ENCODE assay signal across 9 mouse cellular contexts in the genomic region with DNA sequence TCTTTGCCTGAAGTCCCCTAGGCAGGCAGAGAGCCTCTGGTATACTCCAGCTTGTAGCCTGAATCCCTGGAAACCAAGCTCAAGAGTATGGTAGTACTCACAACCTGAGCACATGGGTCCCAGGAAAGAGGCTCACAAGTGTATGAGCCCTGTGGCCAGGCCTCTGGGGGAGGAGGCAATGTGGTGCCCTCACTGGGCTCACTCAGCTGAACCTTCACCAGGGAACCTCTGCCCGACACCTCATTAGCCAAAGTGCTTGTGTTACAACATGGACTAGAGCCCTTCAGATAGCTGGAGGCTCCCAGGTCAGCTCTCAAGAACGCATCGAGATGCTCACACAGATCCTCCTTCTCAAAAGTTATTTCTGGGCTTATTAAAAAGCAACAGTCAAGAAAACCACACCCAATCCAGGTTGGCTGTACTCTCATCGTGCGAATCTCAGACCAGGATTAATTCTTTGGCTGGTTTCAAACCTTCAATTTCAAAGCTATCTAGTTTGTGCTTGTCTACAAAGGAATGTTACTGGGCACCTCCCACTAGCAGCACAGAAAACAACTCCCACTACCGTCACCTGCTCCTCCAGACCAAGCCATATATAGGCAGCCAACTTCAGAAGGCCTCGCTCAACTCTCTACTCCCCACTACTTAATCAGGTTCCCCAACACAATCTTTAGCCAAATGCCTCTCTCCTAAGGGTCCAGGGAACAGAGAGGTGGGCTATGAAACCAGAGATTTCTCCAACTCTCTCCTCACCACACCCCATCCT. TPM values are rescaled to one million over a fixed set of nuclear protein-coding genes. Genes with fewer than 3 reads are reported as not detected.
DNase-seq lines count a peak whose midpoint lies in the region; ATAC-seq lines count a peak whose summit lies in the region.
"Had no signal": no experiment of that assay in that cellular context is flagged by ENCODE, and none has a peak within 500 bp of the region (broad histone marks: within the 10 kb centered on the region; RNA-seq: fewer than 3 reads in every experiment).

No protein-coding gene starts in this region.

- DNase-seq in heart, postnatal 4 days, result no peak
- no peak for DNase-seq in ES-E14 (ENCODE audit: low read depth, low spot score)
- no peak for DNase-seq in limb, embryonic 10.5 days (ENCODE audit: low spot score)
- DNase-seq in gastrocnemius, postnatal 36 days, result no peak

- peaks cover 99% of the 10 kb centered on the region for H3K4me1 ChIP-seq in heart, embryonic 13.5 days
- peaks cover 29 to 52% of the 10 kb centered on the region in 2 experiments for H3K4me1 ChIP-seq in ES-E14 (ENCODE audit: control insufficient read depth in 2 of 2, insufficient read depth in 2 of 2, low read length in 2 of 2, poor library complexity in 1 of 2)
- peaks cover 76% of the 10 kb centered on the region for H3K4me1 ChIP-seq in embryonic facial prominence, embryonic 15.5 days
- peaks cover 69% of the 10 kb centered on the region for H3K4me1 ChIP-seq in limb, embryonic 10.5 days
- peaks cover 8% of the 10 kb centered on the region; the same call in 1 of the 2 replicates for H3K4me1 ChIP-seq in midbrain, embryonic 15.5 days
- no peaks in the 10 kb centered on the region for H3K4me1 ChIP-seq in midbrain, embryonic 16.5 days (ENCODE audit: control insufficient read depth, insufficient read depth, low read length)

- 0 out of 2 replicates have a peak, but pooled peaks have one; percentile 31 for ATAC-seq in heart, embryonic 13.5 days (ENCODE audit: extremely low read depth, insufficient number of reproducible peaks, low FRiP score, low TSS enrichment)
- ATAC-seq in embryonic facial prominence, embryonic 15.5 days (ENCODE audit: insufficient number of reproducible peaks, low FRiP score, low TSS enrichment, low read depth), result no peak
- no peak for ATAC-seq in midbrain, embryonic 15.5 days (replicated peaks)
- ATAC-seq in midbrain, embryonic 16.5 days, result no peak

- H3K27ac ChIP-seq in heart, embryonic 13.5 days (replicated peaks), result peak overlapping the region; percentile 99
- H3K27ac ChIP-seq in ES-E14 (ENCODE audit: insufficient read depth, low read depth, low read length, poor library complexity, severe bottlenecking), result peak overlapping the region; percentile 67
- peak overlapping the region; percentile 79 for H3K27ac ChIP-seq in embryonic facial prominence, embryonic 15.5 days (replicated peaks)
- H3K27ac ChIP-seq in limb, embryonic 10.5 days, result 0 out of 2 replicates have a peak overlapping the region, but pooled peaks have one; percentile 44
- no peak overlapping the region for H3K27ac ChIP-seq in midbrain, embryonic 15.5 days
- H3K27ac ChIP-seq in midbrain, embryonic 16.5 days (ENCODE audit: low read length), result no peak overlapping the region
- H3K27ac ChIP-seq: liver, embryonic 14.5 days had no signal

- peak overlapping the region; percentile 74 for H3K9ac ChIP-seq in heart, embryonic 13.5 days
- H3K9ac ChIP-seq in ES-E14 (ENCODE audit: insufficient read depth, low read depth, low read length, poor library complexity, severe bottlenecking), result no peak overlapping the region
- H3K9ac ChIP-seq in embryonic facial prominence, embryonic 15.5 days, result no peak overlapping the region
- no peak overlapping the region for H3K9ac ChIP-seq in midbrain, embryonic 15.5 days
- no peak overlapping the region for H3K9ac ChIP-seq in midbrain, embryonic 16.5 days (ENCODE audit: low read depth, low read length)
- H3K9ac ChIP-seq: liver, embryonic 14.5 days had no signal

- no peak overlapping the region for H3K4me3 ChIP-seq in heart, embryonic 13.5 days
- no peak overlapping the region for H3K4me3 ChIP-seq in ES-E14 (ENCODE audit: insufficient read depth in 1 of 2, low read depth in 1 of 2, low read length in 2 of 2, poor library complexity in 1 of 2, severe bottlenecking in 1 of 2)
- H3K4me3 ChIP-seq in embryonic facial prominence, embryonic 15.5 days (replicated peaks), result no peak overlapping the region
- no peak overlapping the region for H3K4me3 ChIP-seq in limb, embryonic 10.5 days
- no peak overlapping the region for H3K4me3 ChIP-seq in midbrain, embryonic 15.5 days
- no peak overlapping the region for H3K4me3 ChIP-seq in midbrain, embryonic 16.5 days (ENCODE audit: low read depth, low read length)

- H3K9me3 ChIP-seq in heart, embryonic 13.5 days, result no peaks in the 10 kb centered on the region
- no peaks in the 10 kb centered on the region for H3K9me3 ChIP-seq in ES-E14 (ENCODE audit: control insufficient read depth, insufficient read depth, low read depth, low read length)
- no peaks in the 10 kb centered on the region for H3K9me3 ChIP-seq in embryonic facial prominence, embryonic 15.5 days (replicated peaks)
- H3K9me3 ChIP-seq in limb, embryonic 10.5 days (replicated peaks), result no peaks in the 10 kb centered on the region
- H3K9me3 ChIP-seq in midbrain, embryonic 15.5 days, result no peaks in the 10 kb centered on the region
- no peaks in the 10 kb centered on the region for H3K9me3 ChIP-seq in midbrain, embryonic 16.5 days (replicated peaks; ENCODE audit: control insufficient read depth, low read length, poor library complexity, severe bottlenecking)

- WGBS in heart, embryonic 13.5 days, result 44% methylated on average over 7 of the region's 7 CpGs
- WGBS in embryonic facial prominence, embryonic 15.5 days, result 61% methylated on average over 7 of the region's 7 CpGs
- WGBS in limb, embryonic 10.5 days, result 78% methylated on average over 7 of the region's 7 CpGs
- WGBS in midbrain, embryonic 15.5 days, result 94% methylated on average over 7 of the region's 7 CpGs
- 91% methylated on average over 7 of the region's 7 CpGs for WGBS in midbrain, embryonic 16.5 days

- peak overlapping the region; percentile 9; the same call in 1 of the 2 replicates for H3K4me2 ChIP-seq in heart, embryonic 13.5 days
- no peak overlapping the region for H3K4me2 ChIP-seq in embryonic facial prominence, embryonic 15.5 days (replicated peaks)
- H3K4me2 ChIP-seq in midbrain, embryonic 15.5 days, result no peak overlapping the region
- no peak overlapping the region for H3K4me2 ChIP-seq in midbrain, embryonic 16.5 days (ENCODE audit: low read length)

- H3K27me3 ChIP-seq in heart, embryonic 13.5 days (replicated peaks), result no peaks in the 10 kb centered on the region
- no peaks in the 10 kb centered on the region for H3K27me3 ChIP-seq in embryonic facial prominence, embryonic 15.5 days
- H3K27me3 ChIP-seq in limb, embryonic 10.5 days (ENCODE audit: low read depth, poor library complexity, severe bottlenecking), result no peaks in the 10 kb centered on the region
- no peaks in the 10 kb centered on the region for H3K27me3 ChIP-seq in midbrain, embryonic 15.5 days (replicated peaks)
- no peaks in the 10 kb centered on the region for H3K27me3 ChIP-seq in midbrain, embryonic 16.5 days (ENCODE audit: control insufficient read depth, insufficient read depth, low read depth, low read length)

- in situ Hi-C loops in ES-E14 (cut with MboI; ENCODE audit: low sequenced_read_pairs in 2 of 2, unreplicated experiment in 2 of 2), result no loop called here

- intact Hi-C loops in gastrocnemius, postnatal 36 days (cut with DNase I), result no loop called here

- H3K36me3 ChIP-seq in heart, embryonic 13.5 days, result peaks cover 48% of the 10 kb centered on the region
- peaks cover 22% of the 10 kb centered on the region for H3K36me3 ChIP-seq in ES-E14 (ENCODE audit: control insufficient read depth, insufficient read depth, low read length, poor library complexity, severe bottlenecking)
- peaks cover 5% of the 10 kb centered on the region; the same call in 1 of the 2 replicates for H3K36me3 ChIP-seq in embryonic facial prominence, embryonic 15.5 days
- peaks cover 75% of the 10 kb centered on the region for H3K36me3 ChIP-seq in limb, embryonic 10.5 days
- H3K36me3 ChIP-seq in midbrain, embryonic 15.5 days (replicated peaks), result no peaks in the 10 kb centered on the region
- H3K36me3 ChIP-seq in midbrain, embryonic 16.5 days (ENCODE audit: control insufficient read depth, insufficient read depth, low read length), result 0 out of 2 replicates have a peak, but pooled peaks cover 4% of the 10 kb centered on the region

RNA-seq across cellular contexts. Expression of gene Actn4, which starts 22.5 kb away (rescaled TPM):
- 259 and 266 TPM in 2 replicates for polyA plus RNA-seq in heart, embryonic 13.5 days (2015; fragmentation: Nextera tagmentation; extraction: Ambion mirVana)
- total RNA-seq in heart, postnatal 4 days (2021), result 100 to 1,000 TPM; 224 to 231 TPM
- 566 and 627 TPM in 2 replicates for total RNA-seq in ES-E14 (2012; rRNA removed)
- 321 and 328 TPM in 2 replicates for polyA plus RNA-seq in embryonic facial prominence, embryonic 15.5 days (2015; fragmentation: Nextera tagmentation; extraction: Ambion mirVana)
- polyA plus RNA-seq in limb, embryonic 10.5 days (2016; fragmentation: Nextera tagmentation; extraction: Ambion mirVana), result 253 and 285 TPM in 2 replicates
- 140 and 143 TPM in 2 replicates for polyA plus RNA-seq in midbrain, embryonic 15.5 days (2015; fragmentation: Nextera tagmentation; extraction: Ambion mirVana)
- total RNA-seq in gastrocnemius, postnatal 36 days (2021), result 10 to 100 TPM; 31.6 to 35.1 TPM
- 132 and 133 TPM in 2 replicates for polyA plus RNA-seq in midbrain, embryonic 16.5 days (2015; fragmentation: Nextera tagmentation; extraction: Ambion mirVana)

RNA-seq across cellular contexts. Expression of gene Eif3k, which starts 42.1 kb away (rescaled TPM):
- 257 and 300 TPM in 2 replicates for polyA plus RNA-seq in heart, embryonic 13.5 days (2015; fragmentation: Nextera tagmentation; extraction: Ambion mirVana)
- 100 to 1,000 TPM; 205 to 208 TPM for total RNA-seq in heart, postnatal 4 days (2021)
- total RNA-seq in ES-E14 (2012; rRNA removed), result 474 and 500 TPM in 2 replicates
- polyA plus RNA-seq in embryonic facial prominence, embryonic 15.5 days (2015; fragmentation: Nextera tagmentation; extraction: Ambion mirVana), result 403 and 405 TPM in 2 replicates
- polyA plus RNA-seq in limb, embryonic 10.5 days (2016; fragmentation: Nextera tagmentation; extraction: Ambion mirVana), result 446 and 467 TPM in 2 replicates
- polyA plus RNA-seq in midbrain, embryonic 15.5 days (2015; fragmentation: Nextera tagmentation; extraction: Ambion mirVana), result 269 and 284 TPM in 2 replicates
- 100 to 1,000 TPM; 119 to 125 TPM for total RNA-seq in gastrocnemius, postnatal 36 days (2021)
- polyA plus RNA-seq in midbrain, embryonic 16.5 days (2015; fragmentation: Nextera tagmentation; extraction: Ambion mirVana), result 279 TPM in 2 replicates

RNA-seq across cellular contexts. Expression of gene Map4k1, which starts 42.2 kb away (rescaled TPM):
- polyA plus RNA-seq in heart, embryonic 13.5 days (2015; fragmentation: Nextera tagmentation; extraction: Ambion mirVana), result 3.4 and 5.3 TPM in 2 replicates
- total RNA-seq in heart, postnatal 4 days (2021), result 1 to 10 TPM; 1.6 to 2.0 TPM
- total RNA-seq in ES-E14 (2012; rRNA removed), result 14.8 and 15.6 TPM in 2 replicates
- 7.5 and 7.7 TPM in 2 replicates for polyA plus RNA-seq in embryonic facial prominence, embryonic 15.5 days (2015; fragmentation: Nextera tagmentation; extraction: Ambion mirVana)
- 18.9 and 19.4 TPM in 2 replicates for polyA plus RNA-seq in limb, embryonic 10.5 days (2016; fragmentation: Nextera tagmentation; extraction: Ambion mirVana)
- 8.5 and 11.4 TPM in 2 replicates for polyA plus RNA-seq in midbrain, embryonic 15.5 days (2015; fragmentation: Nextera tagmentation; extraction: Ambion mirVana)
- under 1 TPM; 0.27 to 0.46 TPM for total RNA-seq in gastrocnemius, postnatal 36 days (2021)
- polyA plus RNA-seq in midbrain, embryonic 16.5 days (2015; fragmentation: Nextera tagmentation; extraction: Ambion mirVana), result 11.8 and 13.2 TPM in 2 replicates

RNA-seq across cellular contexts. Expression of gene Capn12, which starts 58.4 kb away (rescaled TPM):
- 0.15 and 0.38 TPM in 2 replicates for polyA plus RNA-seq in heart, embryonic 13.5 days (2015; fragmentation: Nextera tagmentation; extraction: Ambion mirVana)
- under 1 TPM; 0.31 to 0.83 TPM for total RNA-seq in heart, postnatal 4 days (2021)
- total RNA-seq in ES-E14 (2012; rRNA removed), result 2.0 and 2.1 TPM in 2 replicates
- 1.1 and 1.4 TPM in 2 replicates for polyA plus RNA-seq in embryonic facial prominence, embryonic 15.5 days (2015; fragmentation: Nextera tagmentation; extraction: Ambion mirVana)
- polyA plus RNA-seq in limb, embryonic 10.5 days (2016; fragmentation: Nextera tagmentation; extraction: Ambion mirVana), result 0.44 and 0.48 TPM in 2 replicates
- 0.33 and 0.52 TPM in 2 replicates for polyA plus RNA-seq in midbrain, embryonic 15.5 days (2015; fragmentation: Nextera tagmentation; extraction: Ambion mirVana)
- under 1 TPM in 1 of 2 experiments, not detected in 1; 0.15 TPM for total RNA-seq in gastrocnemius, postnatal 36 days (2021)
- 0.40 and 0.57 TPM in 2 replicates for polyA plus RNA-seq in midbrain, embryonic 16.5 days (2015; fragmentation: Nextera tagmentation; extraction: Ambion mirVana)

Comparison
In these comparisons a context has a peak if more than half of its experiments do, and no peak if none do; other contexts are left out.
1. H3K27ac ChIP-seq: peak in heart, embryonic 13.5 days (single experiment), ES-E14 (single experiment), embryonic facial prominence, embryonic 15.5 days (single experiment) and limb, embryonic 10.5 days (single experiment); none in midbrain, embryonic 15.5 days (single experiment) and midbrain, embryonic 16.5 days (single experiment).